Mouse (Mus musculus) brain, embryonic 14.5 days (tissue): ENCODE data around the gene 2700097O09Rik.
"Not testable (repeated sequence)": the region's sequence is repeated elsewhere in the genome, so short reads cannot be mapped to it uniquely, and the experiment has no call there.

Experiments
- CTCF ChIP-seq: fragments of 200-500 bp; IDR thresholded peaks from 2 replicates; pipeline ENCODE4 v1.5.1; 2012; ENCODE audit warnings: inconsistent platforms, mild to moderate bottlenecking, moderate library complexity, borderline replicate concordance; ENCODE audit not compliant: insufficient read depth, insufficient read length; ENCODE audit errors: extremely low read depth
- POLR2A ChIP-seq: fragments of 200-500 bp; IDR thresholded peaks from 2 replicates; pipeline ENCODE4 v1.6.1; 2012; ENCODE audit warnings: mild to moderate bottlenecking, inconsistent platforms, borderline replicate concordance; ENCODE audit not compliant: poor library complexity, insufficient read depth, insufficient read length, severe bottlenecking; ENCODE audit errors: extremely low read depth

- TF ChIP-seq POLR2A, CTCF: not testable (repeated sequence)
Measured at GRCm38 (mm10) chr12:55002532-55002931, 77.4 kb downstream of the 2700097O09Rik start.
